Mouse (Mus musculus): Measurements from ENCODE around the gene Mtch1.
"Not testable (repeated sequence)": the region's sequence is repeated elsewhere in the genome, so short reads cannot be mapped to it uniquely, and the experiment has no call there.

Mtch1 gene

GRCm38 (mm10) chr17:29347645-29348256 lies at the start of gene Mtch1:
Gene Mtch1, minus strand, starts transcription at chr17:29347934.
- DNase-seq, result peak; percentile 98

GRCm38 (mm10) chr17:29396821-29397242 lies 49.1 kb upstream of the Mtch1 start:
- DNase-seq, result peak; percentile 75

- no peak for DNase-seq
These were observed 48.5 kb upstream of the Mtch1 start for GRCm38 (mm10) chr17:29396056-29396799.

- DNase-seq, result no peak
These were observed 47.6 kb upstream of the Mtch1 start for GRCm38 (mm10) chr17:29395381-29395780.

DNA sequence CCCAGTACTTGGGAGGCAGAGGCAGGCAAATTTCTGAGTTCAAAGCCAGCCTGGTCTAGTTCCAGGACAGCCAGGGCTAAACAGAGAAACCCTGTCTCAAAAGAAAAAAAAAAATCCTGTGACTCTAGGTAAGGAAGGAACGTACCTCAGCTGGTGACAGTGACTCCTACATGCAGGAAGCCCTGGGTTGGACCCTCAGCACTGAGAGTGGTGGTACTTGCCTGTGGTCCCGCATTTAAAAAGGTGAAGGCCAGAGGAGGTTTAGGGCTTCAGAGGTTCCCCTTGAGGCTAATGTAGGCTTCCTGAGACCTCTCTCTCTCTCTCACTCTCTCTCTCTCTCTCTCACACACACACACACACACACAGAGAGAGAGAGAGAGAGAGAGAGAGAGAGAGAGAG lies 47.0 kb upstream of the Mtch1 start:
- not testable (repeated sequence) for DNase-seq

DNA sequence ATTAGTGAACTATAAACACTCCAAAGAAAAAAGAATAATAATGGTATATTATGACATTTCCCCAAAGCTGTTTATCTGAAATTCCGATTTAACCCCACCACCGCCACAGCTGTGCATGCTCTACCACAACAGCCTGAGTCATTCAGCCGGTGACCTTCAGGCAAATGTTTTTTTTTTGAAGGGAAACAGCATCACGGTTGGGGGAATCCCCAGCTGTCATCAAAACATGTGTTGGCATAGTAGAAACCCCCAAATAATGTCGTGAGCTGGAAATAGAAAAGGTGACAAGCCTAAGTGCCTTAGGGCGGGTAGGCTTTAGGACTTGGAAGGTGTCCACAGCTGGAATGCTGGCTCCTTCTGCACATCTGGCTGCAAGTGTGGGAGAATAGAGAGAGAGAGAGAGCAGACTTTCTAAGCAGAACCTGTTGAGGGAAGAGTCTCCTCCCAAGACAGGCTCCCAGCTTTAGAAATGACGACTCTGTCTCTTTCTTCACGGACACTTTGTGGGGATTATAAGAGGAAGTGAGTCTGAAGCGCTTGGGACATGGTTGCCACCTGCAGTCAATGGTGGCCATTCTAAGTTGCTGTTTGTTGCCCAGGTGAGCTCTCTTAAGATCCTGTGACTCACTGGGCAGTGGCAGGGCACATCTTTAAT lies 46.5 kb upstream of the Mtch1 start:
- no peak for DNase-seq

GRCm38 (mm10) chr17:29393335-29394089 lies 45.8 kb upstream of the Mtch1 start:
- DNase-seq, result no peak

- DNase-seq, result no peak
These were observed 43.5 kb upstream of the Mtch1 start for GRCm38 (mm10) chr17:29391280-29391679.

DNA sequence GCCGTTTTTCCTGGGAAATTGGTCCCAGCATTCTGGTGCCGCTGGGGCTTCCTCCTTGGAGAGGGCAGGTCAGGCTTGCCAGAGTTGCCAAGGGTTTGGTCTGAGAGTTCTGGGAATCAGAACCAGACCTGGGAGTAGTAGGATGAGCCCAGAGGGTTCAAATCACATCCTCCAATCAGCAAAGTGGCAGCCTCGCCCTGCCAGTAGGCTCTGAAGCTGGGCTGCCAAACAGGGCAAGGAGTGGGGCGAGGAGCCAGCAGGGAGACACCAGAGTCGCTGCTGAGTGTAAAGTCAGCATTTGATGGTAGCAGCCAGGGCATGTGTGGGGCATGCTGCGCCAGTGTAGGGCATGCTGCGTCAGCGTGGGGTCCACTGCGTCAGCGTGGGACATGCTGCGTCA lies 41.2 kb upstream of the Mtch1 start:
- no peak for DNase-seq

GRCm38 (mm10) chr17:29385746-29386145 lies 38.0 kb upstream of the Mtch1 start:
- no peak for DNase-seq

GRCm38 (mm10) chr17:29384850-29385438 lies 37.2 kb upstream of the Mtch1 start:
- DNase-seq, result peak; percentile 77

- DNase-seq, result no peak
These were observed 36.2 kb upstream of the Mtch1 start for GRCm38 (mm10) chr17:29383923-29384322.

GRCm38 (mm10) chr17:29382417-29382816 lies 34.7 kb upstream of the Mtch1 start:
- no peak for DNase-seq

DNA sequence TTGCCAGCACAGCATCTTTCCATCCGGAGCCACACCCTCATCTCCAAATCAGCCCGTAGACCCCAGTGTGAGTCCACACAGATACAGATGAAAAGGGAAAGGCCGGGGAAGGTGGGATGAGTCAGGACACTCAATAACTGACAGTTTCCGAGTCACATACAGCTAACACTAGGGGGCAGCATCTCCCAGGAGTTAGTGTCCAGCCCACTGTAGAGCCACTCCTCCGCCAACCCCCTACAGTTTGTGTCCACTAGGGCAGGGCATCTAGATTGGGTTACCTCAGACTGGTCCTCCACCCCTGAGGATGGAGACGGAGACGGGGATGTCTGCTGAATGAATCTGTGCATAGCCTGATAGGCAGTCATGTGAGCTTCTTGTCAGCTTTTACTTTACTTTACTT lies 33.7 kb upstream of the Mtch1 start:
- peak; percentile 45 for DNase-seq

DNA sequence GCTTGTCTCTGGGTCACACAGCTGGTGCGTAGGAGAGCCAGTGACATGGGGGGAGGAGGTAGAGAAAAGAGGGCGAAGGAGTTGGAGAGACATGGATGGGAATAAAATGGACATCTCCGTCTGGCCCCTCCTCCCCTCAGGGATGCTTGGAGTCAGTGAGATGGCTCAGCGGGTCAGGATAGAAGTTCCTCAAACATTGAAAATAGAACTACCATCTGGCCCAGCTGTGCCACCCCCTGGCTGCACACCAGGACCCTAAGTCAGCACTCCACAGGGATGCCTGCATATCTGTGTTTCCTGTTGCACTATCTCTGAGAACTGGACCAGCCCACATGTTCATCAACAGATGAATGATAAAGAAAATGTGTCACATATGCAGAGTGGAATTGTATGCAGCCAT lies 32.5 kb upstream of the Mtch1 start:
- DNase-seq, result no peak

DNA sequence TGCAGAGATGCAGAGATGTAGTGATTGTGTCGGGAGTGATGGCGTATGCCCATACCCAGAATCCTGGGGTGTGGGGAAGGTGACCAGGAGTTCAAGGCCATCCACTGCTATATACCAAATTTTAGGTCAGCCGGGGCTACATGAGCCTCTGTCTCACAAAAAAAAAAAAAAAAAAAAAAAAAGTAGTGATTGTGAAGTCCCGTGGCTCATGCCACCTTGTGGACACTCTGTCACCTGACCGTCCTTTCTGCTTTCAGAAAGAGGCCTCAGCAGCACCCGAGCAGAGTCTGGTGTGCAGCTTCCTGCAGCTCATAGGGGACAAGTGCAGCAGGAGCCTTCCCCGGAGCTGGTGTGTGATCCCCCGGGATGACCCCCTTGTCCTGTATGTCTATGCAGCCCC lies 30.3 kb upstream of the Mtch1 start:
- DNase-seq, result no peak

GRCm38 (mm10) chr17:29375871-29376270 lies 28.1 kb upstream of the Mtch1 start:
- DNase-seq, result no peak

GRCm38 (mm10) chr17:29370984-29371723 lies 23.4 kb upstream of the Mtch1 start:
- peak; percentile 88 for DNase-seq

GRCm38 (mm10) chr17:29368726-29369125 lies 21.0 kb upstream of the Mtch1 start:
- DNase-seq, result no peak

DNA sequence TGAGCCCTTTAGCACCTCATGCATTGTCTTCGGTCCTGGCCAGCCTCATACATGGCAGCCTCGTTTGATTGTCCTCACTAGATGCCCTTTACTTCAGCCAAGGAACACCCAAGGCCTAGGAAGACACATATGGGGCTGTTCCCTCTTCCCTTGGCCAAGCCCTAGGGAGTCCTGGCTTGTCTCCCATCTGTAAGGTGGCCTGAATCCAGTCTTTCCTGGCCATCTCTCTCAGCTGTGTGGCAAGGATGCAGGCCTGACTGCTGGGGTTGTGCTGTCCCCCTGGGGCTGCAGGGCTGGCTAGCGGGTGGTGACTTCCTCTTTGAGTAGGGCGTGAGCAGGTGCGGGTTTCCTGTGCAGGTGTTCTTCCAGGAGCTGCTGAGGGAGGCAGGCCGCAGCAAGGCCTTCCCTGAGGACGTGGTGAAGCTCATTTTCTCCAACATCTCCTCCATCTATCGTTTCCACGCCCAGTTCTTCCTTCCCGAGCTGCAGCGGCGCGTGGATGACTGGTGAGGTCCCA lies 17.4 kb upstream of the Mtch1 start:
- DNase-seq, result no peak

- DNase-seq, result no peak
These were observed 15.4 kb upstream of the Mtch1 start for GRCm38 (mm10) chr17:29363109-29363508.

All from kidney, adult 11 months (tissue).